Mouse (Mus musculus) frontal cortex, adult (tissue): ENCODE results near the gene 1700001J03Rik.
"Not testable (repeated sequence)": the region's sequence is repeated elsewhere in the genome, so short reads cannot be mapped to it uniquely, and the experiment has no call there.

Experiments used
- ATAC-seq: cut with Nextera tagmentation; 2 replicates; pipeline ENCODE4 v1.9.2; 2017; ENCODE audit warnings: mild to moderate bottlenecking, moderate library complexity, mixed read lengths; ENCODE audit not compliant: low TSS enrichment

The 1700001J03Rik gene

GRCm38 (mm10) chr5:146185204-146185603, at the start of gene 1700001J03Rik:
1700001J03Rik (minus strand) TSS chr5:146185304.
- not testable (repeated sequence) for ATAC-seq

- no peak for ATAC-seq
Observed at GRCm38 (mm10) chr5:146234336-146234735, 49.2 kb upstream of the 1700001J03Rik start.

- ATAC-seq, result no peak
Observed at GRCm38 (mm10) chr5:146232816-146233215, 47.7 kb upstream of the 1700001J03Rik start.

- ATAC-seq, result no peak
Observed at GRCm38 (mm10) chr5:146232056-146232675, 47.1 kb upstream of the 1700001J03Rik start.

GRCm38 (mm10) chr5:146231655-146231996, 46.5 kb upstream of the 1700001J03Rik start:
- ATAC-seq, result peak; percentile 36

- peak; percentile 93 for ATAC-seq
Observed at GRCm38 (mm10) chr5:146230864-146231654, 46.0 kb upstream of the 1700001J03Rik start, which contains the start of gene Cdk8. Cdk8 (plus strand) TSS chr5:146231230.

- no peak for ATAC-seq
Observed at GRCm38 (mm10) chr5:146229869-146230650, 45.0 kb upstream of the 1700001J03Rik start.

GRCm38 (mm10) chr5:146227496-146227895, 42.4 kb upstream of the 1700001J03Rik start:
- no peak for ATAC-seq

GRCm38 (mm10) chr5:146223786-146224185, 38.7 kb upstream of the 1700001J03Rik start:
- no peak for ATAC-seq

GRCm38 (mm10) chr5:146221722-146222121, 36.6 kb upstream of the 1700001J03Rik start:
- no peak for ATAC-seq

GRCm38 (mm10) chr5:146220879-146221714, 36.0 kb upstream of the 1700001J03Rik start, which contains the start of gene Rnf6:
Rnf6 (minus strand) TSS chr5:146221555.
- peak; percentile 100 for ATAC-seq

GRCm38 (mm10) chr5:146220501-146220878, 35.4 kb upstream of the 1700001J03Rik start:
- ATAC-seq, result no peak

- no peak for ATAC-seq
Observed at GRCm38 (mm10) chr5:146205537-146205936, 20.4 kb upstream of the 1700001J03Rik start.

- ATAC-seq, result no peak
Observed at GRCm38 (mm10) chr5:146203921-146204320, 18.8 kb upstream of the 1700001J03Rik start.

GRCm38 (mm10) chr5:146200580-146200979, 15.5 kb upstream of the 1700001J03Rik start:
- no peak for ATAC-seq

GRCm38 (mm10) chr5:146199540-146199939, 14.4 kb upstream of the 1700001J03Rik start:
- no peak for ATAC-seq

GRCm38 (mm10) chr5:146199073-146199472, 14.0 kb upstream of the 1700001J03Rik start:
- no peak for ATAC-seq

GRCm38 (mm10) chr5:146193360-146193759, 8.3 kb upstream of the 1700001J03Rik start:
- ATAC-seq, result no peak

- ATAC-seq, result no peak
Observed at GRCm38 (mm10) chr5:146190501-146191269, 5.6 kb upstream of the 1700001J03Rik start.

GRCm38 (mm10) chr5:146190093-146190492, 5.0 kb upstream of the 1700001J03Rik start:
- ATAC-seq, result no peak

- ATAC-seq, result no peak
Observed at GRCm38 (mm10) chr5:146188712-146189111, 3.6 kb upstream of the 1700001J03Rik start.
